Mouse (Mus musculus): ENCODE data around the gene Rasgef1b. TPM values are rescaled to one million over a fixed set of nuclear protein-coding genes. Genes with fewer than 3 reads are reported as not detected.

Rasgef1b gene
- polyA plus RNA-seq, 1 experiment from 2014 or later = 6.5 TPM

DNA sequence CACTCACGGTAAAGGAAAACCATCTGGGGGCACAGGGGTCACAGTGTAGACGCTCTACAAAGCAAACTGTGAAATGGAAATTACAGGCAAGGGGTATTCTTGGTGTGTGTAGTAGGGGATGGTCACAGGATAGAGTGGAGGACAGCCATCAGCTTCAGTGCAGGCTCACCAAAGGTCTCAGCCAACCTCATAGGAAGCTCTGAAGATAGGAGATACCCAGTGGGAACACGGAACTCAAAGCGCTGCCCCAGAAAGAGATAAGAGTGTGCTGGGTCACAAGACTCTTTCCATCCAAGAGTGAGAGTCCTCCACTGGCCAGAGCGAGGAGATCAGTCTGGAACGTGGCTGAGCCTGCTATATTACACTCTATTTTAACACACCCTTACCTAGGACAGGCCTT is 166.8 kb downstream of the Rasgef1b start:
- no peak overlapping the region for H3K9ac ChIP-seq (ENCODE audit: low read depth, low read length)
- 75% methylated on average over 6 of the region's 6 CpGs for WGBS
- DNase-seq (ENCODE audit: low spot score) (no peak), ATAC-seq (ENCODE audit: low read depth) (no peak)
- H3K27me3 ChIP-seq (replicated peaks; ENCODE audit: control insufficient read depth, insufficient read depth, low read length) = no peaks in the 10 kb centered on the region
- no peaks in the 10 kb centered on the region for H3K36me3 ChIP-seq (ENCODE audit: control insufficient read depth, insufficient read depth, low read length)
- no peak overlapping the region for H3K4me2 ChIP-seq (ENCODE audit: low read depth, low read length)
- no peak overlapping the region for H3K4me3 ChIP-seq (ENCODE audit: low read depth, low read length)
- no peaks in the 10 kb centered on the region for H3K4me1 ChIP-seq (ENCODE audit: control insufficient read depth, insufficient read depth, low read length)
- H3K9me3 ChIP-seq (ENCODE audit: control insufficient read depth, low read length) = no peaks in the 10 kb centered on the region
- no peak overlapping the region for H3K27ac ChIP-seq (replicated peaks; ENCODE audit: low read depth, low read length)

- WGBS = 9% methylated on average over 3 of the region's 3 CpGs
- H3K4me3 ChIP-seq (ENCODE audit: low read depth, low read length) = no peak overlapping the region
- ATAC-seq (ENCODE audit: low read depth) = no peak
- no peak overlapping the region for H3K9ac ChIP-seq (ENCODE audit: low read depth, low read length)
- H3K9me3 ChIP-seq (ENCODE audit: control insufficient read depth, low read length) = no peaks in the 10 kb centered on the region
- H3K36me3 ChIP-seq (ENCODE audit: control insufficient read depth, insufficient read depth, low read length) = no peaks in the 10 kb centered on the region
- no peak overlapping the region for H3K4me2 ChIP-seq (ENCODE audit: low read depth, low read length)
- no peak overlapping the region for H3K27ac ChIP-seq (replicated peaks; ENCODE audit: low read depth, low read length)
- no peaks in the 10 kb centered on the region for H3K4me1 ChIP-seq (ENCODE audit: control insufficient read depth, insufficient read depth, low read length)
- H3K27me3 ChIP-seq (replicated peaks; ENCODE audit: control insufficient read depth, insufficient read depth, low read length) = no peaks in the 10 kb centered on the region
- DNase-seq (ENCODE audit: low spot score) = no peak
Measured at GRCm38 (mm10) chr5:99559814-99560213, 169.1 kb downstream of the Rasgef1b start.

DNA sequence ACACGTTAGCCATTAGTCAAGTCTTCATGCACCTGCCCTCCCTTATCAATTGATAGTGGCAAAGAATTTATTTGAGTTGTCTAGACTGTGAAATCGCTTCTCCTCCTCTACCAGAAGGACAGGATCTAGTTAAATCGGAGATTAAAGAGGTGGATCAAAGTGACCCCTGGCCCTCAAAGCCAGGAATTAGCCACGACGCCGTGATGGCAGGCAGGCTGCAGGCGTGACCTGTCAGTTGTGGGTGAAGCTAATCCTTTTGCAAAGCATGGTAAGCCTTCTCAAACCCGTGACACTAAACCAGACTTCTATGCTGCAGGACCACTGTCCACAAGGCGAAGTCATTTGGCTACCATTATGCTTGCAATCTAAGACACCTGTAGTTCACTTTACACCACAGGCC is 170.6 kb downstream of the Rasgef1b start:
- Histone ChIP-seq H3K36me3 (ENCODE audit: control insufficient read depth, insufficient read depth, low read length) (no peaks in the 10 kb centered on the region), H3K27ac (replicated peaks; ENCODE audit: low read depth, low read length) (no peak overlapping the region), H3K27me3 (replicated peaks; ENCODE audit: control insufficient read depth, insufficient read depth, low read length) (no peaks in the 10 kb centered on the region), H3K4me3 (ENCODE audit: low read depth, low read length) (no peak overlapping the region), H3K4me1 (ENCODE audit: control insufficient read depth, insufficient read depth, low read length) (no peaks in the 10 kb centered on the region), H3K4me2 (ENCODE audit: low read depth, low read length) (no peak overlapping the region), H3K9ac (ENCODE audit: low read depth, low read length) (no peak overlapping the region), H3K9me3 (ENCODE audit: control insufficient read depth, low read length) (no peaks in the 10 kb centered on the region)
- 64% methylated on average over 9 of the region's 9 CpGs for WGBS
- ATAC-seq (ENCODE audit: low read depth) = no peak
- no peak for DNase-seq (ENCODE audit: low spot score)

- Histone ChIP-seq H3K36me3 (ENCODE audit: control insufficient read depth, insufficient read depth, low read length) (no peaks in the 10 kb centered on the region), H3K4me1 (ENCODE audit: control insufficient read depth, insufficient read depth, low read length) (no peaks in the 10 kb centered on the region), H3K9me3 (ENCODE audit: control insufficient read depth, low read length) (no peaks in the 10 kb centered on the region), H3K27me3 (replicated peaks; ENCODE audit: control insufficient read depth, insufficient read depth, low read length) (no peaks in the 10 kb centered on the region), H3K27ac (replicated peaks; ENCODE audit: low read depth, low read length) (no peak overlapping the region), H3K4me2 (ENCODE audit: low read depth, low read length) (no peak overlapping the region), H3K9ac (ENCODE audit: low read depth, low read length) (no peak overlapping the region), H3K4me3 (ENCODE audit: low read depth, low read length) (no peak overlapping the region)
- DNase-seq (ENCODE audit: low spot score) (no peak), ATAC-seq (ENCODE audit: low read depth) (no peak)
- 34% methylated on average over 7 of the region's 7 CpGs for WGBS
Measured at GRCm38 (mm10) chr5:99552645-99553044, 176.2 kb downstream of the Rasgef1b start.

DNA sequence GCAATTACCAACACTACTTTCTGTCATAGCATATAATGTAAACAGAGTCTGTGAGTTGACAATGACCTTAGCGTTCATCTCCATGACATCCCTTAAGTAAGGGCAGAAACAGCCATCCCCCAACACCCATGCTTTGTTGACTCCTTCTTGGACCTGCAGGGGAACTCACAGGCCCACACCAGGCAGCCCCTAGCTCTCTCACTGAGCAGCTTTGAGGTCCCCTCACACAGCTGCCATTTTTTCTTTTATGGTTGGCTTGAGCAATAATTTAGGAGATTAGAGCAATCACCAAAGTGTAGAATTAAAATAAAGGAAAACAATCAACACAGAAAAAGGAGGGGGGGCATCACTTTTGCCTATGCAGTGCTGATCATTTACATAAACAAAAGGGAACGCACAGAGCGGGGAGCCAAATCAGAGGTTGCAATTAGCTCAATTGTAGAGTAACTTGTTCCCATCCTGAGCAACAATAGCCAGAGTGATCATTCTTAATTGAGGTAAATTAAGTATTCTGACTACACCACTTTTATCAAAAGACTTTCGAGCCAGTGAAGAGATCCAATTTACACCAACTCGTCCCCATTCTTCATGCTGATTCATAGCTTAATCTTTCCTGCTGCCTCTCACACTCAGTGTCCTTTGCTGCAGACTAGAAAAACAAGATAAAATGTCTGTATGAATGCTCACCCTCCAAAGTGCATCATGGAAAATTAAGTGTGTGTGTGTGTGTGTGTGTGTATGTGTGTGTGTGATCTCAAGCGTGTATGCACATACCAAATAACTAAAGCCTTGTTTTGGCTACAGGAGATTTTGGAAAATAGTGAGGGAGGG is 184.0 kb downstream of the Rasgef1b start:
- 62% methylated on average over 6 of the region's 6 CpGs for WGBS
- Histone ChIP-seq H3K27ac (replicated peaks; ENCODE audit: low read depth, low read length) (no peak overlapping the region), H3K36me3 (ENCODE audit: control insufficient read depth, insufficient read depth, low read length) (no peaks in the 10 kb centered on the region), H3K9ac (ENCODE audit: low read depth, low read length) (no peak overlapping the region), H3K4me3 (ENCODE audit: low read depth, low read length) (no peak overlapping the region), H3K4me1 (ENCODE audit: control insufficient read depth, insufficient read depth, low read length) (no peaks in the 10 kb centered on the region), H3K9me3 (ENCODE audit: control insufficient read depth, low read length) (no peaks in the 10 kb centered on the region), H3K4me2 (ENCODE audit: low read depth, low read length) (no peak overlapping the region), H3K27me3 (replicated peaks; ENCODE audit: control insufficient read depth, insufficient read depth, low read length) (no peaks in the 10 kb centered on the region; the same call in 1 of the 2 replicates)
- DNase-seq (ENCODE audit: low spot score) = no peak
- no peak for ATAC-seq (ENCODE audit: low read depth)

GRCm38 (mm10) chr5:99541999-99542765 is 186.7 kb downstream of the Rasgef1b start:
- Histone ChIP-seq H3K9me3 (ENCODE audit: control insufficient read depth, low read length) (no peaks in the 10 kb centered on the region), H3K27me3 (replicated peaks; ENCODE audit: control insufficient read depth, insufficient read depth, low read length) (no peaks in the 10 kb centered on the region; the same call in 1 of the 2 replicates), H3K4me1 (ENCODE audit: control insufficient read depth, insufficient read depth, low read length) (no peaks in the 10 kb centered on the region), H3K4me2 (ENCODE audit: low read depth, low read length) (no peak overlapping the region), H3K4me3 (ENCODE audit: low read depth, low read length) (no peak overlapping the region), H3K9ac (ENCODE audit: low read depth, low read length) (no peak overlapping the region), H3K27ac (replicated peaks; ENCODE audit: low read depth, low read length) (no peak overlapping the region), H3K36me3 (ENCODE audit: control insufficient read depth, insufficient read depth, low read length) (no peaks in the 10 kb centered on the region)
- WGBS = 74% methylated on average over 2 of the region's 2 CpGs
- no peak for DNase-seq (ENCODE audit: low spot score)
- no peak for ATAC-seq (ENCODE audit: low read depth)

DNA sequence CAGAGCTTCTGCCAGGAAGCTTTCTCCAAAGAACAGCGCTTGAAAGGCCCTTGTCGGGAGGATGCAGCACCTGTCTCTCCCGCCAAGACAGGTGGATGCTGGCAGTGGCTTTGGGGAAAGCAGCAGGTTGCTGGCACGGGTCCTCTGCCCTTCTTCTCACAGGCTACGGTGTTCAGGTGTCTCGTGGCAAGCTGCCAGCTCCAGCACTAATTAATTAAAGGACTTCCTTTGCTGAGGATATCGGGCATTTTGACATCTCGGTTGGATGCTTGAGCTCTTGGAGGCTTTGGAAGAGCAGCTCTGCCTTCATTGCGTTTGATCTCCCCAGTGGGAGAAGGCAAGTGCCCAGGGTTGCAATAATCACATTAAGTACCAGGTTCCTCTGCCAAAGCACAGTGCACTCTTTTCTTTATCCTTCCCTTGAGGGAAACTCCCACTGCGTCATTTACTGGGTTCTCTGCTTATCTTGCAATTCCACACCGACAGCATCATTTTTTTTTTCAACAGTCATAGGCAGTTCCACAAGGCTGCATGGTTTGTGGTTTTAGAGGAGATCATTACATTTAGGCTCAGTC is 187.5 kb downstream of the Rasgef1b start:
- H3K9ac ChIP-seq (ENCODE audit: low read depth, low read length) = no peak overlapping the region
- H3K9me3 ChIP-seq (ENCODE audit: control insufficient read depth, low read length) = no peaks in the 10 kb centered on the region
- WGBS = 36% methylated on average over 11 of the region's 11 CpGs

DNA sequence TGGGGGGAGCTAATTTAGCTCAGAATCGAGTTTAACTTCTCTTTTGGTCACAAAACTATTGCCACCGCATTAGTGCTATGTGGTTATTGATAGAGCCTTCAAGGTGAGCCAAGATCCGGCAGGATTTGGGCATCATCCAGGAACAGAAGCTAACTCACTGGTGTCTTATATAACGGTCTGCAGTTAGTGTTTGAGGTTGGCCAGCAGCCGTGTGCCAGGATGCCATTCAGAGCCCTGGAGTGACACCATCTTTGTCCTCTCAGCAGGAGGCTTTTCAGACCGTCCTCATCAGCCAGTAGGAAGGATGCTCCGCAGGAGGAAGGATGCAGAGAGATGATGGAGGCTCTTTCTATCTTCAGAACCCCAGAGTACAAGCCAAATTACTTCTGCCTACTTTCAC is 195.4 kb downstream of the Rasgef1b start:
- Histone ChIP-seq H3K36me3 (ENCODE audit: control insufficient read depth, insufficient read depth, low read length) (no peaks in the 10 kb centered on the region), H3K27me3 (replicated peaks; ENCODE audit: control insufficient read depth, insufficient read depth, low read length) (0 out of 2 replicates have a peak, but pooled peaks cover 5% of the 10 kb centered on the region), H3K4me1 (ENCODE audit: control insufficient read depth, insufficient read depth, low read length) (no peaks in the 10 kb centered on the region), H3K9ac (ENCODE audit: low read depth, low read length) (no peak overlapping the region), H3K4me2 (ENCODE audit: low read depth, low read length) (no peak overlapping the region), H3K9me3 (ENCODE audit: control insufficient read depth, low read length) (no peaks in the 10 kb centered on the region), H3K27ac (replicated peaks; ENCODE audit: low read depth, low read length) (no peak overlapping the region), H3K4me3 (ENCODE audit: low read depth, low read length) (no peak overlapping the region)
- ATAC-seq (ENCODE audit: low read depth) (no peak), DNase-seq (ENCODE audit: low spot score) (no peak)
- 66% methylated on average over 7 of the region's 7 CpGs for WGBS

More for the DNA sequence above, 187.5 kb downstream of the Rasgef1b start:
- ATAC-seq (ENCODE audit: low read depth) = no peak; the same call in 1 of the 2 replicates
- no peak overlapping the region for H3K27ac ChIP-seq (replicated peaks; ENCODE audit: low read depth, low read length)
- no peaks in the 10 kb centered on the region for H3K36me3 ChIP-seq (ENCODE audit: control insufficient read depth, insufficient read depth, low read length)
- no peak overlapping the region for H3K4me3 ChIP-seq (ENCODE audit: low read depth, low read length)
- H3K4me2 ChIP-seq (ENCODE audit: low read depth, low read length) = no peak overlapping the region
- peak; percentile 37 for DNase-seq (ENCODE audit: low spot score)
- no peaks in the 10 kb centered on the region; the same call in 1 of the 2 replicates for H3K27me3 ChIP-seq (replicated peaks; ENCODE audit: control insufficient read depth, insufficient read depth, low read length)
- no peaks in the 10 kb centered on the region for H3K4me1 ChIP-seq (ENCODE audit: control insufficient read depth, insufficient read depth, low read length)
